ENCODE assay signal across 8 mouse cellular contexts in genomic region chr8:72272361-72272760, GRCm38 (mm10). TPM values are rescaled to one million over a fixed set of nuclear protein-coding genes. Genes with fewer than 3 reads are reported as not detected.
DNase-seq lines count a peak whose midpoint lies in the region; ATAC-seq and TF ChIP-seq lines count a peak whose summit lies in the region.

No protein-coding gene starts in this region.

- no peaks in the 10 kb centered on the region for H3K4me1 ChIP-seq in forebrain, embryonic 14.5 days (ENCODE audit: control insufficient read depth, insufficient read depth, low read length)
- H3K4me1 ChIP-seq in forebrain, embryonic 15.5 days: no peaks in the 10 kb centered on the region
- H3K4me1 ChIP-seq in intestine, postnatal 0 days (replicated peaks; ENCODE audit: control insufficient read depth, insufficient read depth, low read length): no peaks in the 10 kb centered on the region
- no peaks in the 10 kb centered on the region for H3K4me1 ChIP-seq in limb, embryonic 14.5 days (ENCODE audit: control insufficient read depth, insufficient read depth, low read length)
- peaks cover 6% of the 10 kb centered on the region for H3K4me1 ChIP-seq in testis, adult 2 months (ENCODE audit: control insufficient read depth, insufficient read depth, low read length)

- no peak overlapping the region for H3K27ac ChIP-seq in forebrain, embryonic 14.5 days (ENCODE audit: low read depth, low read length)
- H3K27ac ChIP-seq in forebrain, embryonic 15.5 days (replicated peaks): no peak overlapping the region
- H3K27ac ChIP-seq in intestine, postnatal 0 days (ENCODE audit: low read depth, low read length): no peak overlapping the region
- no peak overlapping the region for H3K27ac ChIP-seq in limb, embryonic 14.5 days (replicated peaks; ENCODE audit: low read depth, low read length)
- no peak overlapping the region for H3K27ac ChIP-seq in testis, adult 2 months (ENCODE audit: control insufficient read depth, insufficient read depth, low read depth, low read length)

- no peak for ATAC-seq in forebrain, embryonic 14.5 days
- ATAC-seq in forebrain, embryonic 15.5 days (replicated peaks): no peak
- peak; percentile 45; the same call in 1 of the 2 replicates for ATAC-seq in intestine, postnatal 0 days
- ATAC-seq in limb, embryonic 14.5 days (ENCODE audit: low FRiP score, low read depth): no peak

- H3K27me3 ChIP-seq in forebrain, embryonic 14.5 days (replicated peaks; ENCODE audit: control insufficient read depth, insufficient read depth, low read length): no peaks in the 10 kb centered on the region
- H3K27me3 ChIP-seq in forebrain, embryonic 15.5 days: no peaks in the 10 kb centered on the region
- no peaks in the 10 kb centered on the region for H3K27me3 ChIP-seq in intestine, postnatal 0 days (replicated peaks; ENCODE audit: control insufficient read depth, insufficient read depth, low read length)
- no peaks in the 10 kb centered on the region for H3K27me3 ChIP-seq in limb, embryonic 14.5 days (ENCODE audit: control insufficient read depth, insufficient read depth, low read length)
- no peaks in the 10 kb centered on the region for H3K27me3 ChIP-seq in testis, adult 2 months (ENCODE audit: control insufficient read depth, insufficient read depth, low read length)

- no peaks in the 10 kb centered on the region for H3K36me3 ChIP-seq in forebrain, embryonic 14.5 days (ENCODE audit: control insufficient read depth, insufficient read depth, low read length)
- no peaks in the 10 kb centered on the region for H3K36me3 ChIP-seq in forebrain, embryonic 15.5 days
- H3K36me3 ChIP-seq in intestine, postnatal 0 days (ENCODE audit: control insufficient read depth, insufficient read depth): no peaks in the 10 kb centered on the region
- H3K36me3 ChIP-seq in limb, embryonic 14.5 days (ENCODE audit: control insufficient read depth, insufficient read depth, low read length): no peaks in the 10 kb centered on the region
- no peaks in the 10 kb centered on the region for H3K36me3 ChIP-seq in testis, adult 2 months (ENCODE audit: control insufficient read depth, insufficient read depth, low read length)

- no peaks in the 10 kb centered on the region for H3K9me3 ChIP-seq in forebrain, embryonic 14.5 days (replicated peaks; ENCODE audit: control insufficient read depth, low read length)
- H3K9me3 ChIP-seq in forebrain, embryonic 15.5 days: no peaks in the 10 kb centered on the region
- no peaks in the 10 kb centered on the region for H3K9me3 ChIP-seq in intestine, postnatal 0 days (ENCODE audit: control insufficient read depth)
- H3K9me3 ChIP-seq in limb, embryonic 14.5 days (ENCODE audit: control insufficient read depth, low read length): no peaks in the 10 kb centered on the region

- no peak overlapping the region for H3K4me3 ChIP-seq in forebrain, embryonic 14.5 days (ENCODE audit: low read depth, low read length)
- H3K4me3 ChIP-seq in forebrain, embryonic 15.5 days: no peak overlapping the region
- H3K4me3 ChIP-seq in intestine, postnatal 0 days (ENCODE audit: low read depth, low read length): no peak overlapping the region
- no peak overlapping the region for H3K4me3 ChIP-seq in limb, embryonic 14.5 days (replicated peaks; ENCODE audit: low read length)
- H3K4me3 ChIP-seq in testis, adult 2 months (ENCODE audit: control insufficient read depth, low read depth, low read length): no peak overlapping the region

- 11% methylated on average over 3 of the region's 3 CpGs for WGBS in forebrain, embryonic 14.5 days
- 20% methylated on average over 3 of the region's 3 CpGs for WGBS in forebrain, embryonic 15.5 days
- WGBS in intestine, postnatal 0 days: 15% methylated on average over 3 of the region's 3 CpGs
- 20% methylated on average over 3 of the region's 3 CpGs for WGBS in limb, embryonic 14.5 days

- TF ChIP-seq POLR2A in limb, embryonic 14.5 days (IDR thresholded peaks at IDR 0.05; ENCODE audit: borderline replicate concordance, extremely low read depth, insufficient read depth, insufficient read length): no peak
- TF ChIP-seq POLR2A in testis, adult 2 months (IDR thresholded peaks at IDR 0.05; ENCODE audit: control insufficient read depth, low read depth, low read length): no peak

- H3K9ac ChIP-seq in forebrain, embryonic 14.5 days (ENCODE audit: low read length): no peak overlapping the region
- H3K9ac ChIP-seq in forebrain, embryonic 15.5 days (replicated peaks): no peak overlapping the region
- no peak overlapping the region for H3K9ac ChIP-seq in intestine, postnatal 0 days (ENCODE audit: low read depth, low read length)
- H3K9ac ChIP-seq in limb, embryonic 14.5 days (ENCODE audit: low read depth, low read length, severe bottlenecking): no peak overlapping the region; the same call in 1 of the 2 replicates

- peak; percentile 39 for DNase-seq in forebrain, embryonic 14.5 days (ENCODE audit: low spot score)
- peak; percentile 60 to 63 for DNase-seq in adrenal gland, adult 18-20 months (ENCODE audit: low spot score in 2 of 2)
- peak; percentile 26 to 31 for DNase-seq in frontal cortex, postnatal 25 days (ENCODE audit: low spot score in 2 of 2)
- DNase-seq in limb, embryonic 14.5 days (ENCODE audit: low spot score): peak; percentile 26
- peak; percentile 76 to 83 for DNase-seq in natural killer cell, adult 2 months (ENCODE audit: low spot score in 2 of 2)

- no peak overlapping the region for H3K4me2 ChIP-seq in forebrain, embryonic 14.5 days (ENCODE audit: low read length)
- no peak overlapping the region for H3K4me2 ChIP-seq in forebrain, embryonic 15.5 days (replicated peaks)
- no peak overlapping the region for H3K4me2 ChIP-seq in intestine, postnatal 0 days (replicated peaks; ENCODE audit: low read depth)
- no peak overlapping the region for H3K4me2 ChIP-seq in limb, embryonic 14.5 days (replicated peaks; ENCODE audit: low read depth, low read length, severe bottlenecking)

- peak; percentile 79 for TF ChIP-seq CTCF in intestine, postnatal 0 days (IDR thresholded peaks at IDR 0.05; ENCODE audit: low read depth)
- TF ChIP-seq CTCF in testis, adult 2 months (IDR thresholded peaks at IDR 0.05; ENCODE audit: control insufficient read depth, insufficient read depth, insufficient replicate concordance, low read depth, low read length): peak; percentile 41; the same call in 1 of the 2 replicates

RNA-seq across cellular contexts. Expression of gene Ap1m1, which starts 32.5 kb away (rescaled TPM):
- 214 TPM in 2 replicates for polyA plus RNA-seq in forebrain, embryonic 14.5 days (2014; fragmentation: Nextera tagmentation; extraction: Ambion mirVana)
- 248 and 252 TPM in 2 replicates for polyA plus RNA-seq in forebrain, embryonic 15.5 days (2015; fragmentation: Nextera tagmentation; extraction: Ambion mirVana)
- 10 to 100 TPM; 52.6 to 55.4 TPM for total RNA-seq in adrenal gland, adult 18-20 months (2021)
- 54.0 and 56.9 TPM in 2 replicates for polyA plus RNA-seq in intestine, postnatal 0 days (2015; fragmentation: Nextera tagmentation; extraction: Ambion mirVana)
- 111 and 127 TPM in 2 replicates for polyA plus RNA-seq in limb, embryonic 14.5 days (2012; rRNA removed)
- polyA plus RNA-seq in limb, embryonic 14.5 days (2014; fragmentation: Nextera tagmentation; extraction: Ambion mirVana): 98.8 and 99.2 TPM in 2 replicates
- 405 and 422 TPM in 2 replicates for polyA plus RNA-seq in testis, adult 2 months (2012; rRNA removed)

RNA-seq across cellular contexts. Expression of gene Gm10282, which starts 32.7 kb away (rescaled TPM):
- 24.8 and 31.0 TPM in 2 replicates for polyA plus RNA-seq in forebrain, embryonic 14.5 days (2014; fragmentation: Nextera tagmentation; extraction: Ambion mirVana)
- 23.0 and 23.1 TPM in 2 replicates for polyA plus RNA-seq in forebrain, embryonic 15.5 days (2015; fragmentation: Nextera tagmentation; extraction: Ambion mirVana)
- total RNA-seq in adrenal gland, adult 18-20 months (2021): 10 to 100 TPM in 1 of 2 experiments, 1 to 10 TPM in 1; 4.1 to 11.3 TPM
- polyA plus RNA-seq in intestine, postnatal 0 days (2015; fragmentation: Nextera tagmentation; extraction: Ambion mirVana): 6.8 and 7.8 TPM in 2 replicates
- polyA plus RNA-seq in limb, embryonic 14.5 days (2012; rRNA removed): 9.8 and 30.0 TPM in 2 replicates
- 26.2 and 28.3 TPM in 2 replicates for polyA plus RNA-seq in limb, embryonic 14.5 days (2014; fragmentation: Nextera tagmentation; extraction: Ambion mirVana)
- polyA plus RNA-seq in testis, adult 2 months (2012; rRNA removed): 1.1 and 1.7 TPM in 2 replicates

RNA-seq across cellular contexts. Expression of gene Klf2, which starts 46.5 kb away (rescaled TPM):
- 3.7 and 4.2 TPM in 2 replicates for polyA plus RNA-seq in forebrain, embryonic 14.5 days (2014; fragmentation: Nextera tagmentation; extraction: Ambion mirVana)
- polyA plus RNA-seq in forebrain, embryonic 15.5 days (2015; fragmentation: Nextera tagmentation; extraction: Ambion mirVana): 4.0 and 4.1 TPM in 2 replicates
- 10 to 100 TPM; 44.4 to 68.3 TPM for total RNA-seq in adrenal gland, adult 18-20 months (2021)
- polyA plus RNA-seq in intestine, postnatal 0 days (2015; fragmentation: Nextera tagmentation; extraction: Ambion mirVana): 8.9 and 11.1 TPM in 2 replicates
- polyA plus RNA-seq in limb, embryonic 14.5 days (2012; rRNA removed): 36.7 and 50.7 TPM in 2 replicates
- 20.1 and 21.6 TPM in 2 replicates for polyA plus RNA-seq in limb, embryonic 14.5 days (2014; fragmentation: Nextera tagmentation; extraction: Ambion mirVana)
- 10.6 and 13.5 TPM in 2 replicates for polyA plus RNA-seq in testis, adult 2 months (2012; rRNA removed)

RNA-seq across cellular contexts. Expression of gene Fam32a, which starts 52.8 kb away (rescaled TPM):
- 87.4 and 92.9 TPM in 2 replicates for polyA plus RNA-seq in forebrain, embryonic 14.5 days (2014; fragmentation: Nextera tagmentation; extraction: Ambion mirVana)
- polyA plus RNA-seq in forebrain, embryonic 15.5 days (2015; fragmentation: Nextera tagmentation; extraction: Ambion mirVana): 116 and 117 TPM in 2 replicates
- total RNA-seq in adrenal gland, adult 18-20 months (2021): 10 to 100 TPM; 48.6 to 71.9 TPM
- polyA plus RNA-seq in intestine, postnatal 0 days (2015; fragmentation: Nextera tagmentation; extraction: Ambion mirVana): 54.1 and 54.3 TPM in 2 replicates
- 52.9 and 56.4 TPM in 2 replicates for polyA plus RNA-seq in limb, embryonic 14.5 days (2012; rRNA removed)
- 57.4 and 58.9 TPM in 2 replicates for polyA plus RNA-seq in limb, embryonic 14.5 days (2014; fragmentation: Nextera tagmentation; extraction: Ambion mirVana)
- 14.5 and 15.4 TPM in 2 replicates for polyA plus RNA-seq in testis, adult 2 months (2012; rRNA removed)

RNA-seq across cellular contexts. Expression of gene Gm11034, which starts 58.9 kb away (rescaled TPM):
- not detected in 2 replicates for polyA plus RNA-seq in forebrain, embryonic 14.5 days (2014; fragmentation: Nextera tagmentation; extraction: Ambion mirVana)
- not detected in 2 replicates for polyA plus RNA-seq in forebrain, embryonic 15.5 days (2015; fragmentation: Nextera tagmentation; extraction: Ambion mirVana)
- not detected for total RNA-seq in adrenal gland, adult 18-20 months (2021)
- not detected in 2 replicates for polyA plus RNA-seq in intestine, postnatal 0 days (2015; fragmentation: Nextera tagmentation; extraction: Ambion mirVana)
- polyA plus RNA-seq in limb, embryonic 14.5 days (2012; rRNA removed): not detected in 2 replicates
- not detected in 2 replicates for polyA plus RNA-seq in limb, embryonic 14.5 days (2014; fragmentation: Nextera tagmentation; extraction: Ambion mirVana)
- not detected in 2 replicates for polyA plus RNA-seq in testis, adult 2 months (2012; rRNA removed)

Comparison
In these comparisons a context has a peak if more than half of its experiments do, and no peak if none do; other contexts are left out.
1. DNase-seq: peak in every context shown above with its lines; median percentile 80 in natural killer cell, adult 2 months; 62 in adrenal gland, adult 18-20 months; 39 in forebrain, embryonic 14.5 days; 28 in frontal cortex, postnatal 25 days; 26 in limb, embryonic 14.5 days.